Mouse (Mus musculus): Measurements from ENCODE around the gene Snrnp40.

The Snrnp40 gene

DNA sequence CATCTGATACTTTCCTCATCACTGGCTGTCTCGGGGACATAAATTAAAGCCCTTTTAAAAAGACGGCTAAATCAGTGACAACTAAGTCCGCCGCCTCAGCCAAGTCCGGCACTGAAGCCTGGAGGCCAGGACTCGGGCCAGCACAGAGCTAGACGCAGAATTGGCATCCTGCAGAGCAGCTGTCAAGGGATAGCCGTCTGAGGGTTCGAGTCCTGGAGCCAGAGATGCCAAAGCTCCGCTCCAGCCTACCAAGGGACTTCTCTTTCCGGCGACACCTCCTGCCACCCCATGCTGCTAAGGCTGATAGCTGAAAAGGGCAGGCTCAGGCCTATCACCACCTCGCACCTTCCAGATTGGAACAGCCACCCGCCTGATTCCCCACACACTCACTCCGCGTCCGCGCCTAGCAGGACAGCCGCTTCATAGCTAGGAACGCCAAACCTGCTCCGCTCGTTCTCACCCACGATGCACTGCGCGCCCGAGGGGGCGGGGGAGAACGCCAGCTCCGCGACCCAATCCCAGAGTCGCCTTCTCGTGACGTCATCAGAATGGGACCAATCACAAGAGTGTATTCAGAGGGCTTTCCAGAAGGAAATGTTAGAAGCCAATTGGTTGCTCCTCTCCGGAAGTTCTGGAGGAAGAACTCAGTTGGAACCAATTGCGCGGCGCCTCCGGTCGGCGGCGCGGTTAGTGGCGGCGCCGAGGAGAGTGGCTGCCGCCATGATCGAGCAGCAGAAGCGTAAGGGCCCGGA lies at the start of gene Snrnp40, which contains the start of gene Zcchc17:
TSS of gene Snrnp40 (plus strand) at position 647 of the 752 bp plus-strand sequence.
TSS of gene Zcchc17 (minus strand) at position 458 of the 752 bp plus-strand sequence.
- DNase-seq (ENCODE audit: low spot score in 2 of 2) = peak; percentile 98 to 99

DNA sequence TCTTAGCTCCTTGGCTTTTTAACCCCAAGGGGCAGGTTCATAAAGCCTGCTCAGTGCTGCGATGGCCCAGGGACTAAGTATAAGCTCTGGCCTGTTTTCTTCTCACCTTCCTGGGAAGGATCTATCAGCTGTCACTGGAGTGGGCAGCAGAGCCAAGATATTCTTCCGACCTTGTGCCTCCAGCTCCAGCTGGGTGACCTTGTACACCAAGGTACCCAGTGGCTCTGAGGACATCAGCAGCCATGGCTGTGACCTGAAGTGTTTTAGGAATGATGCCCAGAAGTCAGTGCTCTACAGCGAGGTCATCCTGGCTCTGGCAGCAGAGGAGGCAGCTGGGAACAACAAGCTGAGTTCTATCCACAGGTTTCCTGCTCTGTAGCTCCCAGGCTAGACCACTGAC lies 47.4 kb upstream of the Snrnp40 start:
- DNase-seq (ENCODE audit: low spot score in 2 of 2) = no peak

GRCm38 (mm10) chr4:130313552-130313951 lies 46.4 kb upstream of the Snrnp40 start:
- no peak for DNase-seq (ENCODE audit: low spot score in 2 of 2)

GRCm38 (mm10) chr4:130315771-130316527 lies 44.0 kb upstream of the Snrnp40 start:
- no peak for DNase-seq (ENCODE audit: low spot score in 2 of 2)

- DNase-seq (ENCODE audit: low spot score in 2 of 2) = no peak
Measured at GRCm38 (mm10) chr4:130316691-130317090, 43.2 kb upstream of the Snrnp40 start.

- DNase-seq (ENCODE audit: low spot score in 2 of 2) = no peak
Measured at GRCm38 (mm10) chr4:130318122-130318521, 41.8 kb upstream of the Snrnp40 start.

DNA sequence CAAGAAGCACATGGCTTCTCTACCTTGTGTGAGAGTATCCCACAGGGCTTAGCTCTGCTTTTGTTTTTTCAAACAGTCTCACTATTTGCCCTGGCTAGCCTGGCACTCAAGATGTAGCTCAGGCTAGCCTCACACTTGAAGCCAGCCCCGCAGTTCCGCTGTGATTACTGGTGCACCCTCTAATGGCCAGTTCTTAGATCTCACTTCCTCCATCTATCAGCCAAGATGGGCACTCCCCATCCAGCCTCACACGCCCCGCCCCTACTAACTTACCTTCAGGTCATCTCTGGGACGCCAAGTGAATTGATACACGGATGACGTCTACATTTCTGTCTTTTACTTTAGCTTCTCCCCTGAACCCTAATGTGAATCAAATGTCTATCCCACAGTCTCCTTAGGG lies 40.4 kb upstream of the Snrnp40 start:
- DNase-seq (ENCODE audit: low spot score in 2 of 2) = no peak

GRCm38 (mm10) chr4:130321640-130322039 lies 38.3 kb upstream of the Snrnp40 start:
- DNase-seq (ENCODE audit: low spot score in 2 of 2) = no peak

DNA sequence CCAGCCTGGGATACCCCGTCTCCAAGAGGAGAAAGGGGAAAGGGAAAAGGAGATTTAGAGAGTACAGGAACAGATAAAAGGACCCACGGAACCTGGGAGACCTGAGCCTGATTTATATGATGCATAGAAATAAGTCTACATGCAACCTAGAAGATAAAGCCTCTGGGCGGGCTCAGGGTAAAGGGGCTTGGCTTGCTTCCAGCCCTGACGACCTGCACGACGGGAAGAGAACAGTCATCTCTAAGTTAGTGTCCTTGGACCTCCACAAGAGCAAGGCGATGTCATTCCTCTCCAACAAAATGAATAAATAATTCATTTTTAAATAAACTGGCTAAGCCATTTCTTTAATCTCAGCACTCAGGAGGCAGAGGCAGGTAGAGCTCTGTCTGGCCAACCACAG lies 37.4 kb upstream of the Snrnp40 start:
- DNase-seq (ENCODE audit: low spot score in 2 of 2) = no peak

DNA sequence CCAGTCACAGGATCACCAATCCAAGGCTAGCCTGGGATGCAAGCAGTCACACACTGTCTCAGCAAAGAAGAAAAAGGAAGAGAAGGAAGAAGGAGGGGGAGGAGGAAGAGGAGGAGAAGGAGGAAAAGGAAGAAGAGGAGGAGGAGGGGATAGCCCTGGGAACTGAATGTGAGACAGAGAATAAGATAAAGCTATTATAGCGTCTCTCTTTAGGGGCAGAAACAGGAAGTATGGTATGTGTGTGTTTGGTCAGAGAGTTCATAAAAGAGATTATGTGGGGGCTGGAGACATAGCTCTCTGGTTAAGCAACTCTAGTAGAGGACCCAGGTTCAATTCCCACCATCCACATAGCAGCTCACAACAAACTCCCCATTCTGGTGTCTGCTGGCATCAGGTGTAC lies 36.8 kb upstream of the Snrnp40 start:
- no peak for DNase-seq (ENCODE audit: low spot score in 2 of 2)

DNA sequence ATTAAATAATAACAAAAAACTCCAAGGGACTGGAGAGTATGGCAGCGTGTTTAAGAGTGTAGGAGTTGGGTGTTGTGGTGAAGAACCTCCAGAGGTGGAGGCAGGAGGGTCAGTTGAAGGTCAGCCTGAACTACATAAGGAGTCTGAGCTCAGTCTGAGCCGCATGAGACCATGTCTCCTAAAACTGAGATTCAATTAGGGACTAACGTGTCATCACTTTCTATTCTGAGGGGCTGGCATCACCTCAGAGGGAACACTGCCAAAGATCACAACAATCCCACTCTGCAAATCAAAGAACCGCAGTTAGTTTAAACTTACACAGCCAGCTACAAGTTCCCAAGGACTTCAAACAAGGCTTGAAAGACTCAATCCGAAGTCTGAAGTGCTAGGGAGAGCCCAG lies 36.3 kb upstream of the Snrnp40 start:
- DNase-seq (ENCODE audit: low spot score in 2 of 2) = no peak

DNA sequence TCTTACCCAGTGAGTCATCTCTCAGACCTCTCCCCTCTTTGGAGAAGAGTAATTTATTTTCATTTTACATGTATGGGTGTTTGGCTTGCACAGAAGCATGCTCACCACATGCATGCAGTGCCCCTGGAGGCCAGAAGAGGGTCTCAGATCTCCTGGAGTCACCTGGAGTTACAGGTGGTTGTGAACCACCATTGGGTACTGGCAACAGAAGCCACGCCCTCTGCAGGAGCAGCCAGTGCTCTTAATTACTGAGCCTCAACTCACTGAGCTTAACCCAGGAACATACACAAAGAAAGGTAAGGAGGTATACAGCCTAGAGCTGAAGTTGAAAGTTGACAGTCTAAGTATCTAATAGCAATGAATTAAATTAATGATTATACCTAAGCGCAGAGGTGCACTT lies 34.5 kb upstream of the Snrnp40 start:
- no peak for DNase-seq (ENCODE audit: low spot score in 2 of 2)

DNA sequence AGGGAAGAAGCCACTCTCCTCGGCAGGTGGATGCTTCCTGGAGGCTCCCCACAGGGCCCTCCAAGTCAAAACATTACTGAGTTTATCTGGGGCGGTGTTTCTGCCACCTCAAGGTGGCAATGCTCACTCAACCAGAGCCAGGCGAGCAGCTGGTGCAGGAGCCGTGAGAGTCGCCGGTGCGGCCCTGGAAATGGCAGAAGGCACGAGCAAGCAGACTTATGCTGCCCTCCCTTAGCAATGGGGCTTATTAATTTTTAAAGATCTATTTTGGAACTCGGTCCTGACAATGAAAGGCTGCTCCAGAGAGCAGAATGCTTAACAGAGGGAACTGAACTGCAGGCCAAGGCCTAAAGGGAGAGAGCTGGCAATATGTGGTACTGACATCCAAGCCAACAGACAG lies 32.6 kb upstream of the Snrnp40 start:
- DNase-seq (ENCODE audit: low spot score in 2 of 2) = no peak

DNA sequence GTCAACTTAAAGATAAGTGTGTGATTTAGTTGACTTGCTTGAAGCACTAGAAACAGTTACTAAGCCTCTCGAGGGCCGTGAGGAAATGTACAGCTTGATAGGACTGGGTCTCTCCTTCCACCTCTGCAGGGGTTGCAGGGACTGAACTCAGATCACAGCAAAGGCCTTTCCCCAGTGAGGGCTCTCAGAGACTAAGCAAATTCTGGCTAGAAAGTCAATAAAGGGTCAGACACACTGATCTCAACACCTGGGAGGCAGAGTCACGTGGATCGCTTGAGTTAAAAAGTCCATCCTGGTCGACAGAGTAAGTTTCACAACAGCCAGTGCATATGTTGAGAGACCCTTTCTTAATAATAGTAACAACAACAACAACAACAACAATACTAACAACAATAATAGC lies 24.1 kb upstream of the Snrnp40 start:
- no peak for DNase-seq (ENCODE audit: low spot score in 2 of 2)

DNA sequence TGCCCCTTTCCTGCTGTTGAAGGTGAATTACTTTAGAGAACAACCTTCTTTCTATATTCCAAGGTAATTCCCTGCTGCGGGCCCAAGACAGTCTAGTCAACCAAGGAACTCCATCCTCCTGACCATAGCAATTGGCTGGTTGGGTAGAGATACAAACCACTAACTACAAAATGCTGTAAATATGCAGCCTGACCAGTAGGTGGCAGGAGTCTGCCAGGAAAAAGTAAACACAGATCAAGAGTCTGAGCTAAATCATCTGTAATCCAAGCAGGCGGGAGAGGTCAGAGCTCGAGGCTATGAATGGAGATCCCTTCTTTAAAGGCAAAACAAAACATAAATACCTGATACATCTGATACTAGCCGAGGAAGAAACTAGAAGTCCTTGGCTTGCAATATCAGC lies 18.2 kb upstream of the Snrnp40 start:
- DNase-seq (ENCODE audit: low spot score in 2 of 2) = peak; percentile 30 to 32

- no peak for DNase-seq (ENCODE audit: low spot score in 2 of 2)
Measured at GRCm38 (mm10) chr4:130349666-130350065, 10.3 kb upstream of the Snrnp40 start.

DNA sequence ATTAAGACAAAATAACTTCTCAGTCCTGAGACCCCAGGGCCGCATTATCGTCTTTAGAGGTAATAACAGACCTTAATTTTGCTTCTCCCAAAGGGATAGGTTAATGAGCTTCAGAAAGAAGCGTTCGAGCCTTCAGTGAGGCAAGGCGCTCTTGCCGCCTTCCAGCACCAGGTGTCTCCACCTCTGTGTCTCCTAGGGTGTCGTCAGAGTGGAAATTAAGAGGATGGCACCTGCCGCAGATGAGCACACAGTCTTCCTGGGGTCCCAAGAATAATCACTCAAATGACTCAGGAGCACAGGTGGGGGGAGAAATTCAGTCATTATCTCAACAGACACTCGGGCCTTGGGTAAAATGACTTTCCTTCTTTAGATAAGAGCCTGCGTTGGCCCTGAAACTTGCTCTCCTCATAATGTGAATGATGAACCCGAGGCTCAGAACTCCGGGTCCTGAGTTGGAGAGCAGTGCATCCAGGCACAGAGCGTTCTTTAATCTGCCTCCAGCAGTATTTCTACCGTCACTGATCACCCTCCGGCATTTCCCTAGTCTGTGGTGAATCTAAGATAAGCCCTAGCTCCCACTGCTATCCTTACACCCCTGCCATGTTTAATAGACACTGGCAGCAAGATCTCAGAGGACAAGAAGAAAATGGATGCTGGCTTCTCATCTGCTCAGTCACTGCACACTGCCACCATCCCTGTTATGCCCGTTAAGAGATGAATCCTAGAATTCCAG lies 9.1 kb upstream of the Snrnp40 start:
- DNase-seq (ENCODE audit: low spot score in 2 of 2) = no peak

DNA sequence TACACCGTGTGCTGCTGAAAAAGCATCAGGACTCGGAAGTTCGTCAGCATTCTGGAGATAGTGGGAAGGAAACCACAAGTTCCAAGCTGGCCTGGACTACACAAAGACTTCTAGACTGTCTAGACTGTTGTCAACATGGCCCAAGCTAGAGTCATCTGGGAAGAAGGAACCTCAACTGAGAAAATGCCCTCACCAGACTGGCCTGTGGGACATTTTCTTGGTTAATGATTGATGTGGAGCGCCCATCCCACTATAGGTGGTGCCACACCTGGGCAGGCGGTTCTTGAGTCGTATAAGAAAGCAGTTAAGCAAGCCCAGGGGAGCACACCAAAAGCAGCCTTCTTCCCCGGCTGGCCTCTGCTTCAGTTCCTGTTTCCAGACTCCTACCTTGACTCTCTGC lies 7.3 kb upstream of the Snrnp40 start:
- no peak for DNase-seq (ENCODE audit: low spot score in 2 of 2)

GRCm38 (mm10) chr4:130357946-130358345 lies 2.0 kb upstream of the Snrnp40 start:
- no peak for DNase-seq (ENCODE audit: low spot score in 2 of 2)

DNA sequence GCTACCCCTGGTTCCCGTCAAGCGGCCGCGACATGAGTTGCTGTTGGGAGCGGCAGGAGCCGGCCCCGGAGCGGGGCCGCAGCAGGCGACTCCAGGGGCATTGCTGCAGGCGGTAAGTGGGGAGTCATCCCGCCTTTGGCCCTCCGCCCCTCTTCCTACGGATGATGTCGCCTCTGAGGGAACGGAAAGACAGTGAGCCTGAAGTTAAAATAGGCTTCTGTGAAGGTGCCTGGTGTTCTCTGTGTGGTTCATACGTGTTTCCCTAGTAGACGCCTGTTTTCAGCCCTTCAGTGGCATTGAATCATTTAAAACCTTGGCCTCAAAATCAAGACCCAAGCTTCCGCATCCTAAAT lies 282 bp downstream of the Snrnp40 start:
- no peak for DNase-seq (ENCODE audit: low spot score in 2 of 2)

- no peak for DNase-seq (ENCODE audit: low spot score in 2 of 2)
Measured at GRCm38 (mm10) chr4:130376675-130377074, 16.7 kb downstream of the Snrnp40 start.

- no peak for DNase-seq (ENCODE audit: low spot score in 2 of 2)
Measured at GRCm38 (mm10) chr4:130377500-130377899, 17.6 kb downstream of the Snrnp40 start.

DNA sequence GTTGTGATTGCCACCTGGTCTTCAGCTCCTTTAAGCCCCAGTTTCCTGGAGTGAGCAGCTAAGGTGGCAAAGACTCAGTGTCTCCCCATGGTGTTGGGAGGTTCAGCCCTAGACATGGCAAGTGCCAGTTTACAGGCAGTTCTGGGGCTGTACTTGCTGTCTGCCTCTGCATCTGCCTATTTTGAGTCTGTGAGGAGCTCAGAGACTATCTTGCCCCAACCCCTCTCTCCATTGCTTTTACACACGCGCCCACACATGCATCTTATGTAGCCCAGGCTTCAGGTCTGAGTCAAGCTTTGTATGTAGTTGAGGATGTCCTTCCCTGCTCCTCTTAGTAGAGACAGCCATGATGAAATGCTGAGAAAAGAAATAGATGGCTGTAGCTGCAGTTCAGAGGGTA lies 19.2 kb downstream of the Snrnp40 start:
- no peak for DNase-seq (ENCODE audit: low spot score in 2 of 2)

Data from spleen, postnatal 36 days (tissue).